Mouse (Mus musculus) ovary, adult 18-20 months (tissue): ENCODE data around the gene Scgb2b18.
"Not testable (repeated sequence)": the region's sequence is repeated elsewhere in the genome, so short reads cannot be mapped to it uniquely, and the experiment has no call there.

Experiments
- DNase-seq: peaks from one replicate; pipeline ENCODE4 v3.0.0; 2022; ENCODE audit warnings: low spot score, mixed read lengths

Scgb2b18 gene

DNA sequence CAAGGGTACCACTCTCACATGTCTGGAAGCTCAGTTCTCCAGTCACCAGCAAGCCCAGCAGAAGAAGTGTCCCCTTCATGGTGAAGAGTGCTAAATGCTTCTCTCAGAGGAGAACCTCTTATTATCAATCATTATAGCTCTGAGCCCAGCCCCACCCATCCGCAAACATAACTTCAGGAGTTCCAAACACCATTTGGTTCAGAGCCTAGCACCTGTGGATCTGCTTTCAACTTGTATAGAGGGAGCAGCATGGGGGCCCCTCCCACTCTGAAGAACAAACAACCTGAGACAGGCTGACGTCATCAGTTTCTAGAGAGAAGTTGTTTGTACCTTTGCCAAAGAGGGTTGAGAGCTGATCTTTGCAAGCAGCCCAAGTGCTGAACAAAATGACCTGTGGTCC lies at the start of gene Scgb2b18:
TSS of gene Scgb2b18 (minus strand) at position 101 of the 400 bp plus-strand sequence.
- not testable (repeated sequence) for DNase-seq

DNA sequence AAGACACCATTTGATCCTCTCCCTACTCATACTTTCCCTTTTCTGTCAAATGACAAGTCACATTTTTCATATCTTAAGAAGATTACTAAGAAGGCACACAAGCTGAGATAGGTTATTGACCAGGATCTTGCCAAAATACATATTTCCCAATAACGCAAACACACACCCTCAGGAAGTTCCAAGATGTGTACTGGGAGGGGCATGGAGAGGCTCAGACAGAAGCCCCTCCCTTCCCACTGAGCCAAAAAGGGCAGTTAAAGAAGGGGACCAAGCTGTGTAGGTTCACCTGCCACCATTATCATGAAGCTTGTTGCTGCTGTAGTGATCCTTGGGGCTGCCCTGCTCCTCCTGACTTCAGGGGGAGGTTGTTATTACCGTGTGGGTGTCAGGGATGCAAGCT lies 11.6 kb upstream of the Scgb2b18 start, which contains the start of gene Scgb1b18:
TSS of gene Scgb1b18 (plus strand) at position 301 of the 400 bp plus-strand sequence.
- DNase-seq = not testable (repeated sequence)
